In genomic region chr17:24850773-24851127, GRCm38 (mm10) we compare ENCODE assay signal across 8 mouse cellular contexts. TPM values are rescaled to one million over a fixed set of nuclear protein-coding genes. Genes with fewer than 3 reads are reported as not detected.
DNase-seq lines count a peak whose midpoint lies in the region; ATAC-seq and TF ChIP-seq lines count a peak whose summit lies in the region.

No protein-coding gene starts in this region.

- no peak for ATAC-seq in kidney, embryonic 14.5 days (ENCODE audit: low FRiP score, low TSS enrichment)
- no peak for ATAC-seq in hindbrain, embryonic 14.5 days (ENCODE audit: low FRiP score)
- ATAC-seq in midbrain, embryonic 14.5 days (ENCODE audit: low FRiP score, low TSS enrichment), result no peak

- peaks cover 8% of the 10 kb centered on the region; the same call in 1 of the 2 replicates for H3K36me3 ChIP-seq in kidney, embryonic 14.5 days (ENCODE audit: control insufficient read depth, insufficient read depth, low read length)
- H3K36me3 ChIP-seq in hindbrain, embryonic 14.5 days (replicated peaks; ENCODE audit: control insufficient read depth, insufficient read depth), result peaks cover 28% of the 10 kb centered on the region
- H3K36me3 ChIP-seq in midbrain, embryonic 14.5 days (ENCODE audit: control insufficient read depth, insufficient read depth, low read length), result peaks cover 24% of the 10 kb centered on the region

- WGBS in kidney, embryonic 14.5 days, result 2% methylated on average over 20 of the region's 20 CpGs
- 1% methylated on average over 20 of the region's 20 CpGs for WGBS in hindbrain, embryonic 14.5 days
- under 1% methylated on average over 20 of the region's 20 CpGs for WGBS in midbrain, embryonic 14.5 days

- peaks cover 11% of the 10 kb centered on the region for H3K4me1 ChIP-seq in kidney, embryonic 14.5 days (ENCODE audit: control insufficient read depth, insufficient read depth, low read length)
- H3K4me1 ChIP-seq in bone marrow macrophage, adult 2 months (ENCODE audit: control insufficient read depth, insufficient read depth, low read length), result peaks cover 14% of the 10 kb centered on the region
- H3K4me1 ChIP-seq in hindbrain, embryonic 14.5 days (replicated peaks; ENCODE audit: control insufficient read depth, insufficient read depth, low read length), result peaks cover 20% of the 10 kb centered on the region
- H3K4me1 ChIP-seq in midbrain, embryonic 14.5 days (ENCODE audit: control insufficient read depth, insufficient read depth, low read length), result peaks cover 17% of the 10 kb centered on the region

- 0 out of 2 replicates have a peak, but pooled peaks have one; percentile 10 for TF ChIP-seq CTCF in bone marrow macrophage, adult 2 months (IDR thresholded peaks at IDR 0.05; ENCODE audit: low read depth, low read length)

- H3K27me3 ChIP-seq in kidney, embryonic 14.5 days (ENCODE audit: control insufficient read depth, insufficient read depth, low read length), result peaks cover 4% of the 10 kb centered on the region; the same call in 1 of the 2 replicates
- H3K27me3 ChIP-seq in hindbrain, embryonic 14.5 days (ENCODE audit: control insufficient read depth, insufficient read depth, low read length), result no peaks in the 10 kb centered on the region
- no peaks in the 10 kb centered on the region; the same call in 1 of the 2 replicates for H3K27me3 ChIP-seq in midbrain, embryonic 14.5 days (ENCODE audit: control insufficient read depth, insufficient read depth, low read length)

- H3K9ac ChIP-seq in kidney, embryonic 14.5 days (ENCODE audit: low read depth, low read length), result peak overlapping the region; percentile 81
- peak overlapping the region; percentile 60 for H3K9ac ChIP-seq in hindbrain, embryonic 14.5 days
- H3K9ac ChIP-seq in midbrain, embryonic 14.5 days (replicated peaks; ENCODE audit: low read length), result peak overlapping the region; percentile 59

- no peak for TF ChIP-seq POLR2A in bone marrow macrophage, adult 2 months (IDR thresholded peaks at IDR 0.05; ENCODE audit: borderline replicate concordance, low read depth, low read length)

- H3K27ac ChIP-seq in kidney, embryonic 14.5 days (ENCODE audit: low read depth, low read length), result 0 out of 2 replicates have a peak overlapping the region, but pooled peaks have one; percentile 32
- H3K27ac ChIP-seq in bone marrow macrophage, adult 2 months (ENCODE audit: insufficient read depth, low read depth, low read length), result peak overlapping the region; percentile 73
- H3K27ac ChIP-seq in hindbrain, embryonic 14.5 days, result peak overlapping the region; percentile 3; the same call in 1 of the 2 replicates
- peak overlapping the region; percentile 66 for H3K27ac ChIP-seq in midbrain, embryonic 14.5 days (replicated peaks; ENCODE audit: low read depth, low read length)

- DNase-seq in kidney, postnatal 25 days, result no peak
- DNase-seq in hindbrain, embryonic 14.5 days (ENCODE audit: low spot score), result no peak
- DNase-seq in midbrain, embryonic 14.5 days, result no peak
- no peak for DNase-seq in ovary, postnatal 36 days (ENCODE audit: low spot score)
- no peak for DNase-seq in right cerebral cortex, adult 2 months (ENCODE audit: low spot score in 2 of 2)
- no peak for DNase-seq in frontal cortex, postnatal 25 days (ENCODE audit: low spot score in 2 of 2)

- peak overlapping the region; percentile 87 for H3K4me2 ChIP-seq in kidney, embryonic 14.5 days (replicated peaks; ENCODE audit: low read depth, low read length)
- peak overlapping the region; percentile 94 for H3K4me2 ChIP-seq in hindbrain, embryonic 14.5 days (replicated peaks)
- peak overlapping the region; percentile 92 for H3K4me2 ChIP-seq in midbrain, embryonic 14.5 days (ENCODE audit: low read length)

- H3K4me3 ChIP-seq in kidney, embryonic 14.5 days (ENCODE audit: low read length), result peak overlapping the region; percentile 85
- H3K4me3 ChIP-seq in bone marrow macrophage, adult 2 months (ENCODE audit: insufficient read depth, low read length), result peak overlapping the region; percentile 87
- H3K4me3 ChIP-seq in hindbrain, embryonic 14.5 days (replicated peaks; ENCODE audit: low read length), result peak overlapping the region; percentile 63
- peak overlapping the region; percentile 74 for H3K4me3 ChIP-seq in midbrain, embryonic 14.5 days (replicated peaks; ENCODE audit: low read depth, low read length)

- H3K9me3 ChIP-seq in kidney, embryonic 14.5 days (ENCODE audit: control insufficient read depth, low read length), result no peaks in the 10 kb centered on the region
- H3K9me3 ChIP-seq in hindbrain, embryonic 14.5 days (ENCODE audit: control insufficient read depth, low read length), result no peaks in the 10 kb centered on the region
- H3K9me3 ChIP-seq in midbrain, embryonic 14.5 days (ENCODE audit: control insufficient read depth, low read length), result no peaks in the 10 kb centered on the region

RNA-seq across cellular contexts. Expression of gene Fahd1, which starts 0.6 kb away (rescaled TPM):
- 30.4 and 34.1 TPM in 2 replicates for polyA plus RNA-seq in kidney, embryonic 14.5 days (2014; fragmentation: Nextera tagmentation; extraction: Ambion mirVana)
- 9.0 and 9.1 TPM in 2 replicates for polyA plus RNA-seq in bone marrow macrophage, adult 2 months (2012; ENCODE audit: insufficient read depth, insufficient read length, missing spikeins)
- 22.4 and 23.3 TPM in 2 replicates for polyA plus RNA-seq in hindbrain, embryonic 14.5 days (2014; fragmentation: Nextera tagmentation; extraction: Ambion mirVana)
- 18.0 and 18.9 TPM in 2 replicates for polyA plus RNA-seq in midbrain, embryonic 14.5 days (2014; fragmentation: Nextera tagmentation; extraction: Ambion mirVana)

RNA-seq across cellular contexts. Expression of gene Hagh, which starts 10.8 kb away (rescaled TPM):
- 46.6 and 55.4 TPM in 2 replicates for polyA plus RNA-seq in kidney, embryonic 14.5 days (2014; fragmentation: Nextera tagmentation; extraction: Ambion mirVana)
- polyA plus RNA-seq in bone marrow macrophage, adult 2 months (2012; ENCODE audit: insufficient read depth, insufficient read length, missing spikeins), result 39.7 and 44.9 TPM in 2 replicates
- polyA plus RNA-seq in hindbrain, embryonic 14.5 days (2014; fragmentation: Nextera tagmentation; extraction: Ambion mirVana), result 71.5 and 73.0 TPM in 2 replicates
- polyA plus RNA-seq in midbrain, embryonic 14.5 days (2014; fragmentation: Nextera tagmentation; extraction: Ambion mirVana), result 55.4 and 71.0 TPM in 2 replicates

RNA-seq across cellular contexts. Expression of gene Igfals, which starts 15.0 kb away (rescaled TPM):
- polyA plus RNA-seq in kidney, embryonic 14.5 days (2014; fragmentation: Nextera tagmentation; extraction: Ambion mirVana), result 0.49 and 1.0 TPM in 2 replicates
- not detected in 2 replicates for polyA plus RNA-seq in bone marrow macrophage, adult 2 months (2012; ENCODE audit: insufficient read depth, insufficient read length, missing spikeins)
- polyA plus RNA-seq in hindbrain, embryonic 14.5 days (2014; fragmentation: Nextera tagmentation; extraction: Ambion mirVana), result 0.09 TPM in 1 of 2 replicates, not detected in the other
- polyA plus RNA-seq in midbrain, embryonic 14.5 days (2014; fragmentation: Nextera tagmentation; extraction: Ambion mirVana), result 0.18 TPM in 1 of 2 replicates, not detected in the other

RNA-seq across cellular contexts. Expression of gene Nubp2, which starts 35.4 kb away (rescaled TPM):
- polyA plus RNA-seq in kidney, embryonic 14.5 days (2014; fragmentation: Nextera tagmentation; extraction: Ambion mirVana), result 57.1 and 61.8 TPM in 2 replicates
- 39.0 and 40.3 TPM in 2 replicates for polyA plus RNA-seq in bone marrow macrophage, adult 2 months (2012; ENCODE audit: insufficient read depth, insufficient read length, missing spikeins)
- 67.4 and 72.8 TPM in 2 replicates for polyA plus RNA-seq in hindbrain, embryonic 14.5 days (2014; fragmentation: Nextera tagmentation; extraction: Ambion mirVana)
- polyA plus RNA-seq in midbrain, embryonic 14.5 days (2014; fragmentation: Nextera tagmentation; extraction: Ambion mirVana), result 70.4 and 73.3 TPM in 2 replicates

RNA-seq across cellular contexts. Expression of gene Spsb3, which starts 35.7 kb away (rescaled TPM):
- 32.1 and 36.8 TPM in 2 replicates for polyA plus RNA-seq in kidney, embryonic 14.5 days (2014; fragmentation: Nextera tagmentation; extraction: Ambion mirVana)
- 20.2 and 21.3 TPM in 2 replicates for polyA plus RNA-seq in bone marrow macrophage, adult 2 months (2012; ENCODE audit: insufficient read depth, insufficient read length, missing spikeins)
- polyA plus RNA-seq in hindbrain, embryonic 14.5 days (2014; fragmentation: Nextera tagmentation; extraction: Ambion mirVana), result 75.0 and 82.0 TPM in 2 replicates
- 77.3 and 93.2 TPM in 2 replicates for polyA plus RNA-seq in midbrain, embryonic 14.5 days (2014; fragmentation: Nextera tagmentation; extraction: Ambion mirVana)

Comparison
In these comparisons a context has a peak if more than half of its experiments do, and no peak if none do; other contexts are left out.
1. H3K27ac ChIP-seq: peak in every context shown above with its lines; median percentile 73 in bone marrow macrophage, adult 2 months; 66 in midbrain, embryonic 14.5 days; 32 in kidney, embryonic 14.5 days; 3 in hindbrain, embryonic 14.5 days.